Mouse (Mus musculus): Measurements from ENCODE around the gene Ubr7.
A peak's percentile ranks its signal among the peaks of the same experiment; 100 is the strongest.

The Ubr7 gene

DNA sequence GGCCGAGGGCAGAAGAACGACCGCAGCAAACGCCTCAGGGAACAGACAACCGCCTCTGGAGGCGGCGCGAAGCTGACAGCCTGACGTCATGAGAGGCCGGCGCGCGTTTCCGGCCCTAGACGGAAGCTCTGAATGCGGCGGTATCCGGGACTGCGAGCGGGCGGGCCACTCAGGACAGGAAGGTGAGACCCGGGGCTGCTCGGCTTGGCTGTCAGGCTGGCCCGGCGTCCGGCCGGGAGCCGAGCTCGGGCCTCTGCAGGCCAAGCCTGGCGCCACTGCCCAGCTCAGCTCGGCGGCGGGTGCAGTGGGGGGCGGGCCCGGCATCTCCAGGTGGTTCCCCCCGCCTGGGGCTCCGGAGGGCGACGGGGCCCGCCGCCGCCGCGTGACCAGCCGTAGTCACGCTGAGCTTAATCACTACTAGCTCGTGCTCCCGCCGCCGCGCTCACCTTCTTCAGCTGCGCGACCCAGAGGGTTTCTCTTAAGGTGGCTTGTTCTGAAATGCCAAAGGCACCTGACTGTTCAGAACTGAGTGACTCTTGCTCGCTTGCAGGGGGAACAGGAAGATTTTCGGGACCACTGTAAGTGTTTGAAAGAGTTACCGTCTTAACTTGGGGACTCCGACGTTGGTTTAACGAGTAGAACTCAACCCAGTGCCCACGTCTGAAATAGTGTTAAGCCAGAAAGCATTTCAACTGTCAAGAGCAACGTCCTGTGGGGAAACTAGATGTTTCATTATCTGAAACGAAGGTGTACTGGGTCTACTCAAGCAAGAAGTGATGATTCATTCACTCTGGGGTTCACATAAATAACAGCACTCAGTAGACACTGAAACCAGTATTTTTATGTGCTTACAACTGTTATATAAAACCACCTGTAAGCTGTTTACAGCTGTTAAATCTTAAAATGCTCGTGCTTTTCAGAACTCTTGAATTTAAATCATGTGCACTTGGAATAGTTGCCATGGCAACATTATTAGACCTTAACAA, 13.9 kb upstream of the Ubr7 start, which contains the start of the genes Moap1 and Tmem251:
Moap1 (minus strand) TSS at position 73 of the 986 bp plus-strand sequence.
Tmem251 (plus strand) TSS at position 174 of the 986 bp plus-strand sequence.
- peak; percentile 93 for DNase-seq

DNA sequence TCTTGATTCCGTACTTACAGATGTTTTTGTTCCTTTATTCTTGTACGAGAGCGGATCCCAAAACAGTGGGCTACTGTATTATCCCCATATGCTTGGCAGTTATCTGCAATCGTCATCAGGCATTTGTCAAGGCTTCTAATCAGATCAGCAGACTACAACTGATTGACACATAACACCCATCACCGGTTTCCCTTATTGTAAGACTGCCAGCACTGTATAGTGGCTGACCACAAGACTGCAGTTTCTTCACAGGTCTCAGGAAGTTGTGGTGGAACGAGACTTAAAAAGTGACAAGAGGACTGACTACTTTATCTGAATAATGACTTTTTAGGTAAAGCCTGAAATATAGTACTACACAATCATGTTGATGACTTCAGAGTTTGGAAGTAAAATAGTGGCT, 12.9 kb upstream of the Ubr7 start:
- no peak for DNase-seq

DNA sequence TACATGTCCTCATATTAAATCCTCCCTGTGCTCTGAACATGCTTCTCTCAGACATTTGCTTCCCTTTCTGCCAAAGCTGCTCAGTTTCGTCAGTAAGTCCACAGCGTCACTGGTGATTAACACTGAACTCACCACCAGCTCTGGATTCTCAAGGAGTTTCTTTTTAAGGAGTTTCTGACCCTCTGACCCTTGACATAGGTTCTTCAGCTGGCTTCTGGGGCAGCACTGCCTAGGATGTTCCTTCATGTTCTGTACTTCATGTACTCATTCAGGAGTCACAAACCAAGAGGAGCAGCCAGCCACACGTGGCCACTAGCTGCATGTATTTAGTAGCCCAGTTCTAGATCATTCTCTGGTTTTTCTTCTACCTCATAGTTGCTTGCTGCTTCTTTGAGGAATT, 9.5 kb upstream of the Ubr7 start:
- no peak for DNase-seq

DNA sequence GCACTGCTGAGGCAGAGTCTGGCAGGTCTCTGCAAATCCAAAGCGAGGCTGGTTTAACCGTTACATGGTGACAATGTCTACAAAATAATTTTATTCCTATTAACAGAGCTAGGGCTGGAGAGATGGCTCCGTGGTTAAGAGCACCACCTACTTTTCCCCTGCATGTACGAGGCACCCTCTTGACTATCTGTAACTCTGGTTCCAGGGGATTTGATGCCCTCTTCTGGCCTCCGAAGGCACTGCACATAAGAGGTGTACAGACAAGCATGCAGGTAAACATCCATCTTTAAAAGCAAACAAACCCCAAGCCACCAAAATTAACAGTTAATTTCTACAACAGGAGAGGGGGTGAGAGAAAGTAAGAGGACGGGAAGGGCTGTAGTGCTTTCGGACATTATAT, 1.5 kb upstream of the Ubr7 start:
- DNase-seq: peak; percentile 48

DNA sequence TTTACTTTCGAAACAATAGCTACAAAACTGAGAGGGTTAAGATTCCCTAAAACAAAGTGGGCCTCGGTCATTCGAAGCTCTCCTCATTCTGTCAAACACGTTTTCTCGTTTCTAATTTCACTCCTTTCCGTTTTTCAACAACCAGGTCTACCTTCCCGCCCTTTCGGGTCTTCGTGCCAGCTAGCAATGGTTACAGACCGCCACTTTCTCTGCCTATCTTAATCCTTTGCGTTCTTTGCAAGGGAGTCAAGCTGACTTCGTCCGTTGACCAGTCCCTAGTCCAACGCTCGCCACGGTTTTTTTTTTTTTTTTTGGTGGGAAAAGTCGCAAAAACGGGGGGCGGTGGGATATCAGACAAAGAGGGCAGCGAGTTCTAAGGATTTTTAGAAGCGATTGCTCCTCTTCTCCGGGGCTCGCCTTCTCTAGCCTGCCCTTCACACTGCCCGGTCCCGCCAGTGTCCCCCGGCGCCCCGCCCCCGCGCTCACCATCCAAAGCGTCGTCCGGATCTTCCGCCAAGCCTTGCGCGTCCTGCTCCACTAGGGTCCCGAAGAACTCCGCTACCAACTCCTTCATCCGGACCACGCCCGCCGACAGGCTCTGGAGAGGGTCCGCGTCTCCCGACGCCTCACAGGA, 595 bp upstream of the Ubr7 start:
- DNase-seq: no peak

DNA sequence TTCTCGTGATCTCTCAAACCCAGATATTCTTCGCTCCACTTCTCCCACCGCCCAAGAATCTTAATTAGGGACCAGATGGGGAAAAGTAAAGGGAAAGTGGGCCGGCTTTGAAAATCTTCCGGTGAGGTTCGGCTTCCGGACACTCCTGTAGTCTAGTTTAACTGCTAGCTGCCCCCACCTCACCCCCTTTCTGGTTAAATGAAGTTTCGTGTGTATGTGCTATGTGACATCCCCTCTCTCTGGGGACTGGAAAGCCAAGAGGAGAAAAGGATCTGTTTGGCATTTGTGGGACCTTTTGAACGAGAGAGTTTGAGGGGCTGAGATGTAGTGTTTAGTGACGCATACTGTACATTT, 613 bp downstream of the Ubr7 start, which contains the start of gene Gm20604:
Gm20604 (minus strand) TSS at position 270 of the 354 bp plus-strand sequence.
- peak; percentile 15 for DNase-seq

DNA sequence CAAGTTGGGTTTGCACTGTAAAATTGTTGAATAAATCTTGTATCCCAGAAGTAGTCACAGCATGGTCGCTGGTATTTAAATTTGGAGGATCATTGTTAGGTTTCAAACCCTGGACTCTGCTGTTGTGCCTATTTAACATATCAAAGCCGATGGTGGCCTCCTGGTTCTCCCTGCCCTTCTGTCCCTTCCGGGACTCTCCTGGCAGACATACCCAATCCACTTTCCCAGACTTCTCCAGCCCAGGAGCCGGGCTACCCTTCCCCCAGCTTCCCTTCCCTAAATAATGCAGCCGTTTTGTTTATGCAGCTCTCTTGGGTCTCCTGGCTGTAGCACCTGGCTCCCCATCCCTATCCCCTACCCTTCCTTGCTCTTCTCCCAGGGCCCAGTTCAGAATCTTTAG, 1.2 kb downstream of the Ubr7 start:
- DNase-seq: no peak

DNA sequence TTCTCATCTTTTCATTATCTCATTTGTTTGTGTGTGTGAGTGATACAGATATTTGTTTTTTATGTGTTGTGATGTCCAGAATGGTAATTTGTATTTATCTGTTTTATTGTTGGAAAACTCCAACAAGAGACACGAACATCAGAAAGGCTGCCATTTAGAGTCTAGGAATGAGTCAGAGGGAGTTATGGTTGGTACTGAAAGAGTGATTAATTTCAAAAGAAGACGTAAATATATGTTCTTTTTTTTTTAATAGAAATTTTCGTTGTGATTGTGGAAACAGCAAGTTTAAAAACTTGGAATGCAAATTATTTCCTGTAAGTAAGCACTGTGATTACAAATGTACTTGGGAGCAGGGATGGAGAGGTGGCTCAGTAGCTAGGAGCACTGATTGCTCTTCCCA, 3.9 kb downstream of the Ubr7 start:
- DNase-seq: no peak

DNA sequence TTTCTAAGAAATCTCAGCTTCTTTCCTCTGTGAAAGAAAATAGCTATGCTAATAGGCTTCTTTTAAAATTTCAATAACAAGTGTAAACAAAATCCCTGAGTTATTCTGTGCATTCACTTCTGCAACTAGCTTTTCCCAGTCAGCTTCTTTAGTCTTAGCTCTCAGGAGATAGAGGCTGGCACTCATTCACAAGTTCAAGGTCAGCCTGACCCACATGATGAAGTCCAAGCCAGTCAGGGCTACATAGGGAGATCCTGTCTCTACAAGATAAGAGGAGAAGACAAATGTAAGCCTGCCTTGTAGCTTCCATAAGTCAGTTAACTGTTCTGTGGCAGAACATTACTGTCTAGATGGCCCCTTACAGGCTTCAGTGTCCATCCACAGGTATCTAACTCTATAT, 5.9 kb downstream of the Ubr7 start:
- no peak for DNase-seq

DNA sequence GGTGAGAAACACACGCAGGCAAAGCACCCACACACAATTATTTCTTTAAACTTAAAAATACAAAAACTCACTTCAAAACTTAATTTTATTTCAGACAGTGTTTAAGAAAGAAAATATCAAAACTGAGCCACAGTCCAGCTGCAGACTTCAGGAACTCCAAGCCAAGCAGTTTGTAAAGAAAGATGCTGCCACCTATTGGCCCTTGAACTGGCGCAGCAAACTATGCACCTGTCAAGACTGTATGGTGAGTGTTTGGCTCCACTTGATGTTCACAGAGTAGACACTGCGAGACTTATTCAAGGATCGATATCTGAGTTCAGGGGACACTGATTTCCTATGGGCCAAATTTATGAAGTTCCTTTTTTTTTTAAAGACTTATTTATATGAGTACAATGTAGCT, 11.2 kb downstream of the Ubr7 start:
- no peak for DNase-seq

DNA sequence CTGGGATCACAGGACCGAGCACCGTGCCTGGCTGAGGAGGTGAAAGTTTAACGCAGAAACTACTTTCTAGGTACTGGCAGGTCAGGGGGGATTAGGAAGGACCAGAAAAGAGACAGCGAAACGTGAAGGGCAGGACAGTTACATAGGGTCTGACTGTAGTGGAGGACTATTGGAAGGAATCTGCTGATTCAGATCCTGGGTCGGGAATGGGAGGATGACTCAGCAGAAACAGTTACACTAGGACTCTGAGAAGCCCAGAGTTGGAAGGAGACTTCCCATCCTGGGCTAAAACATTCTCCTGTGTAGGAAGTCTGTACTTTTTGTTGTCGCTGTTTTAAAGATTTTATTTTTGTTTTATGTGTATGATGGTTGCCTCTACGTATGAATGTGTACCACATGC, 13.8 kb downstream of the Ubr7 start:
- no peak for DNase-seq

DNA sequence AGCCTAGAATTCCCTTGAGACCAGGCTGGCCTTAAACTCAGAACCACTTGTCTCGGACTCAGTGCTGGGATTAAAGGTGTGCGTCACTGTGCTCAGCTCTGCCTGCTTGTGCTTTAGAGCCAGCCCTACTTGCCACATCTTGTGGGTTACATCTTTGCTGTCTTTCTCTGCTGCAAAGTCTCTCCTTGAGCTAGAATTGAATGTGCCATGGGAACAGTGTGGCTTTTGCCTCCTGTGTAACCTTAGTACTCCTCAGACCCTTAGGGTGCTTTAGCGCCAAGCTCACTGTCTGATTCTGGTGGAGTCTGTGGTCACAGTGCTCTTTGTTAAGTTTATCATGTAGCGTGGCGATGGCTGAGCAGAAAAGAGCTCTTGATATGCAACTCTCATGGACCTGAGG, 14.9 kb downstream of the Ubr7 start:
- no peak for DNase-seq

DNA sequence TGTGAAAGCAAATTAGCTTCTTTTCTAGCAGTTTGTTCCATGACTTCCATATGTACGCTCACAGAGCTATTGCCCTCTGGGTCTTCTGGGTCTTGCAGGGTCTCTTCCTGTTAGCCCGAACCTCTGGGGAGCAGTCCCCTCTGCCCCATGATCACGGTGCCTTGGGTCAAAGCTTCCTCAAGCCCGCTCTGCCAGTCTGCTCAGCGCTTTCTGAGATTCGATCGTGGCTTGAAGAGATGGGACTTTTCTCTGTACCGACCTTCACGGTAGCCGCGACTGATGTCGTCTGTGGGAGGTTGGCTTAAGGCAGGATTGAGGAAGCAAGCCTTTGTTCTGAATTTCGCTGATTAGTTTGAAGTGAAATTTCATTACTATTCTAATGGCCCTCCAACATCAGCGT, 18.3 kb downstream of the Ubr7 start:
- DNase-seq: no peak

DNA sequence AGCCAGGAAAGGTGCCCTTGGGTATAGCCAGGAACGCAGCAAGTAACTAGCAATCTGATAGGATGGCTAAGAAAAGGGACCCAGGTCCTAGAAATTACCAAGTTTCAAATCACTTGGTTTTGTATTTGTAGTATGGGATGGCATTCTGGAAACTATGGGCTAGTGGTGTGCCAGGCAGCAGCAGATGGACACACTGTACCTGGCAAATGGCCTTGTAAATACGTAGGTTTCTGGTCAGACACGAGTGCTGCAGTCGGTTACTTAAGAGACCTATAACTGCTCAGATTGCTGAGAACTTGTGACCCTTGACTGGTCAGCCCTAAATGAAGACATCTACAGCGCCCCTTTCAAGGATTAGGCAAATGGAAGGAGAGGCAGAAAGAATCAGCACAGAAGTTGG, 20.4 kb downstream of the Ubr7 start:
- DNase-seq: no peak

DNA sequence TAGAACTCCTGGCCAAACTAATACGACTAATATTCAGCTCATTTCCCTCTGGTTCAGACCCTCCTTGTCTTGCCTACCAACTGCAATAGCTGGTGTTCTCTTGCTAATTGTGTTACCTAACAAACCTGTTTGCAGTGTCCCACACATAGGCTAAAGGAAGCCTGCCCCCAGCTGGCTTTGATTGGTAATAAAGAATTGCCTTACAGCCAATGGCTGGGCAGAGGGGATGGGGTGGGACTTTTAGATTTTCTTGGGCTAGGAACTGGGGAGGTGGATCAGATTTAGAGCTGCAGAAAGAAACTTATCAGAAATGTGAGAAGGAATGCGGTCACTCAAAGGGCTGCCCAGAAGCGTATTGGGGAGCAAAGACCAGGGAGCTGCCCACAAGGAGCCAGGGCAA, 21.7 kb downstream of the Ubr7 start:
- peak; percentile 34 for DNase-seq

DNA sequence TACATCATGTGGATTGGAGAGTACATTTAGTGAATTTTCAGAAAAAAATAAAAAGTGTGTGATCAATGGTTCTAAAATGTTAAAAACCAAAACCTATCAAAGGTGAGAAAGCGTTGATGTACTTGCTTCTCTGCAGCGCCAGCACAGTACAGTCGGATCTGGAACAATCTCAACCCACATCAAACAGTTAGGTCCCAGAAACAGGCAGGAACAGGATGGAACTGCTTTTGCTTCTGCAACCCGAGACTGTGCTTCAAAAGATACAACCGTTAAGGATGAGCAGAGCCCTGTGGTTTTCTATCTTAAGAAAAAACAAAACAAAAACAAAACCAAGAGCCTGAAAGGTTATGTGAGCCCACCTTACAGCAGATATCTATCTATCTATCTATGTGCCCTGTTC, 25.1 kb downstream of the Ubr7 start:
- no peak for DNase-seq

DNA sequence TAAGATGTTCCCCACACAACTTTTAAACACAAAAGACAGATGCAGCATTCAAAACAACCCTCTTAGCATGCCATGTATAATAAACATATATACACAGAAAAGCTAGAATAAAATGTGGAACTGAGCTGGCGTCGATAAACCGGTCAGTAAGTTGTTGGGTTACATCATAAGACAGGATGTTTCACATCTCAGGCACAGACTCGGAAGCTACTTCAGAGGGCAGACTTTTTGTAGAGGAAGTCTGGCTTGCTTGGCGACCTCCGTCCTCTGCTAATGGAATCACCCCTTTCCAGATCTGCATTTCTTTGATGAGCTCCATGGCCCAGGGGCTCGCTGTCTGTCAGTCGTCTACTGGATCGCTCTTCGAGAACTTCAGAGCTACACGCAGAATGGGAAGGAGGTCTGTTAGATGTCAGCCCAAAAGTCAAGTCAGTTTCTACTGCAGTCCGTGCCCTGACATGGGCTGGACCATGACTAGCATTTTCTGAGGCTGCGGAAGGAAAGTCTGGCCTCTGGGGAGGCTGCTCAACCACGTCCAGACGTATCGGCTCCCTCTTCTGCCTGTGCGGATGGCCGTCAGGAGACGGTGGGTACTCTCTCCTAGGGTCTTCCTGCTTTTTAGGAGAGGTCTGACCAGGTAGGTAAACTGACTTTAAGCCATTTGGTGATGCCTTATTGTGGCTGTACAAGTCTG, 27.3 kb downstream of the Ubr7 start:
- no peak for DNase-seq

DNA sequence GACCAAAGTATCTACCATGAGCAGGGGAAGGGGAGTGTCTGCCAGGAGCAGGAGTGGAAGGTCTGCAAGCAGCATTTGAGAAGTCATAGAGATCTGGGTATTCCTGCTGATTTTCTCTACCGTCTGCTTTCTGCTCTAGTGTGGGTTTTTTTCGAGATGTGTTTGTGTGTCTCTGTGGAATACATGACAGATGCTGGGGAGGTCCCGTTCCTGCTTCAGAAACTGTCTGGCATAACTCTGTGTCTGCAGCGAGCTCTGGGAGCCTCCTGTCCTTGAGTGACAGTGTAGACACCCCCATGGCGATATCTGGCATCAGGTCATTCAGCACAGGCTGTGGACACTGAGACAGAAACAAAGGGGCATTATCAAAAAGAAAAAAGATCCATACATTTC, 27.8 kb downstream of the Ubr7 start:
- DNase-seq: no peak

DNA sequence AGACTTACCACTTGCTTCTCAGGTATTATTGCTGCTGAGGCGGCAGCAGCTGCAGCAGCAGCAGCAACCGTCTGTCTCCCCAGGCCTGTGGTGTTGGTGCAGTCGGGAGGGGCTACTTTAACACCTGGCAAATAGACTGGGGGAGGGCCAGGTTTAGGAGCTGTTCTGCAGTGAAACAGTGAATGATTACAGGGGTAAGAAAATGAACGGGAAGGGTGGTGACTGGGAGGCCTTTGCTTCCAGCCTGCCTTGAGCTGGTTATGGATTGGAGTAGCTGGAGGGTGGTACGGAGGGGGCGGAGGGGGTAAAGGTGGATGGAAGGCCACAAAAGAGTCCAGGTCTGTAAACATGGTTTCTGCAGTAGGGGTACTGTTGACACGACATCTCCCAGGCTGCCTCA, 30.2 kb downstream of the Ubr7 start:
- DNase-seq: no peak

DNA sequence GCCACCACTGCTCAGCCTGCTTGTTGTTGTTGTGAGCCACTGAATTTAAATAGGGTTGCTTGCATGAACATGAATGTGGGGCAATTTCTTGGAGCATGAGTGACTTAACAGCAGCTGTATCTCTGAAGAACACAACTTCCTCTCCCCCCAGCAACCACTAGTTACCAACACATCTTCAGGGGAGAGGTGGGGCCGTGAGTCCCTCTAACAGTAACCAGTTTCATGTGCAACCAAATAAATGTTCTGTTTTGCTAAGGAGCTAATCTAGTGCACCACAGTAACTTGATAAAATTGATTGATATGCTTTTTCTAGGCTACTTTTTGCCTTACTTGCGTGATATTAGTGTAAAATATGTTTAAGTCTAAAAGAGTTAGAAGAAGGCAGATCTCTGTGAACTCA, 41.8 kb downstream of the Ubr7 start:
- DNase-seq: no peak

DNA sequence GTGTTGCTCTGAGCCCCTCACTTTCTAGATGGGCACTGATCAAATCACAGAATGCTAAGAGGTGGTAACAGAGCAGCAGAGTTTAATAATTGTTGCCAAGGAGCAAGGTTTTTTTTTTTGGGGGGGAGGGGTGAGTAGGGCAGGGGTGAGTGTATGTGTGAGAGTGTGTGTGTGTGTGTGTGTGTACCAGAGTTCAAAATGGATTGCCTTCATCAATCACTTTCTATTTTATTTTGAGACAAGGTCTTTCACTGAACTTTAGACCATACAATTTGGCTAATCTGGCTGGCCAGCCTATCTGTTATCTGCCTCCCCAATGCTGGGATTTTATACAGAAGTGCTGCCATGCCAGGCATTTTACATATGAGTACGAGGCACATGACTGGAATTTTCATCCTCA, 57.1 kb downstream of the Ubr7 start:
- no peak for DNase-seq

DNA sequence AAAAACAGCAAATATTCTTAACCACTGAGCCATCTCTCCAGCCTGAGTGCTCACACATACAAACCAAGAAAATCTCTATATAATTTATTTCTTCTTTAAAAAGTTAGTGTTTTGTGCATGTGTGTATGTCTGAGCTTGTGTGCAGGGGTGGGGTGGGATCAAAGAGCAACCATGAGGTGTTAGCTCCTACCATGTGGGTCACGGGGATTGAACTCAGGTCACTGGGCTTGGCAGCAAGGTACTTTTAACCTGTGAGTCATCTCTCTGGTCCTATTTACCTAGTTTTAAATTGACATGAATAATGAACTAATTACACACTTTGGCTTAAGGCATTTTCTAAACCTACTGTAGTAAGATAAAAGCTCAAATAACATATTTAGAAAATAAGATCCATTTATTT, 68.6 kb downstream of the Ubr7 start:
- DNase-seq: no peak

DNA sequence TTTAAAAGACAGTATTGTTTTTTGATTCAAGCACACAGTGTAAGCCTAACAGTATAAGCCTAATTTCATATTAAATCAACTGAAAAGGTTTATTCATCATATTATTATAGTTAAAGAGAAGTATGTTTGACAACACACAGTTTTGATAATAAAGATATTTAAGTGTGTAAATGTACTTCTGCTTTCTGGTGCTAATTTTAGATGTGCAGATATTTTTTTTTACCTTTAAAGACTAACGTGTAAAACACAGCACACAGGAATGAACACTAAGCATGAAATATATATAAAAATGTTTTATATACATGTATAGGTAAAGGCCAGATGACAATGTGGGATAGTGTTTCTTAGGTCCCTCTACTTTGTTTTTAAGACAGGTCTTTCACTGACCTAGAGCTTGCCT, 69.4 kb downstream of the Ubr7 start:
- no peak for DNase-seq

Measured in lung, postnatal 10 days (tissue).